Mouse (Mus musculus): ENCODE measurements around the gene Chrna4. TPM values are rescaled to one million over a fixed set of nuclear protein-coding genes. Genes with fewer than 3 reads are reported as not detected.

The Chrna4 gene
- polyA plus RNA-seq (2017; shearing (Covaris generic)), result not detected

GRCm38 (mm10) chr2:181043437-181043836 is at the start of gene Chrna4:
TSS of gene Chrna4 (minus strand) at chr2:181043546.

GRCm38 (mm10) chr2:180986449-180986848 is 56.9 kb downstream of the Chrna4 start, which contains the start of gene Col20a1:
TSS of gene Col20a1 (plus strand) at chr2:180986535.

Other genes with a start within 250 kb of the Chrna4 start
- 78.8 TPM for gene Ythdf1, start 122.6 kb downstream of the Chrna4 start, polyA plus RNA-seq (2017; shearing (Covaris generic))
- gene Birc7, start 114.5 kb downstream of the Chrna4 start, polyA plus RNA-seq (2017; shearing (Covaris generic)), result not detected
- not detected for gene Nkain4, start 88.8 kb downstream of the Chrna4 start, polyA plus RNA-seq (2017; shearing (Covaris generic))
- 75.0 TPM for gene Arfgap1, start 76.3 kb downstream of the Chrna4 start, polyA plus RNA-seq (2017; shearing (Covaris generic))
- 1.1 TPM for gene Col20a1, start 57.0 kb downstream of the Chrna4 start, polyA plus RNA-seq (2017; shearing (Covaris generic))
- gene Kcnq2, start 91.8 kb upstream of the Chrna4 start, polyA plus RNA-seq (2017; shearing (Covaris generic)), result 0.07 TPM
- not detected for gene Eef1a2, start 113.5 kb upstream of the Chrna4 start, polyA plus RNA-seq (2017; shearing (Covaris generic))
- gene Ppdpf, start 143.7 kb upstream of the Chrna4 start, polyA plus RNA-seq (2017; shearing (Covaris generic)), result 337 TPM
- gene Ptk6, start 159.2 kb upstream of the Chrna4 start, polyA plus RNA-seq (2017; shearing (Covaris generic)), result not detected
- gene Srms, start 169.6 kb upstream of the Chrna4 start, polyA plus RNA-seq (2017; shearing (Covaris generic)), result 0.86 TPM
- 0.75 TPM for gene Fndc11, start 176.5 kb upstream of the Chrna4 start, polyA plus RNA-seq (2017; shearing (Covaris generic))
- gene Helz2, start 198.5 kb upstream of the Chrna4 start, polyA plus RNA-seq (2017; shearing (Covaris generic)), result 20.5 TPM
- gene Gmeb2, start 244.5 kb upstream of the Chrna4 start, polyA plus RNA-seq (2017; shearing (Covaris generic)), result 28.0 TPM